Mouse (Mus musculus): ENCODE measurements around the gene Btn2a2.

DNA sequence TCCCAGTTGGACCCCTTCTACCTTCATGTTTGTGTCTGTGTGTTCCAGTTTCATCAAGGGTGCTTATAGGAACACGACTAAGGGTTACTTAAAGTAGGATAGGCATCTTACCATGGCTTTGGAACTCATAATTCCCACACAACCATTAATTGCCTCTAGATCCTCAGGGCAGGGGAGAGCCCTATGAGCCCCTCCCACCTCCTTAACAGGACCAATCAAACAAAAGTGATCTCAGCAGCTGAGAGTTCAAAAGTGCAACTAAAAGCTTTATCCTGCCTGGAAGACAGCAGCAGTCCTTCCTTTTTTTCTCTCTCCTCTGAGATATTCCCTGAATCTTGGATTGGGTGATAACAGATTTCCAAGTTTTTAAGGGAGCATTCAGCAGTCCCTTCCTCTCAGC lies 21.5 kb upstream of the Btn2a2 start:
- TF ChIP-seq CTCF (IDR thresholded peaks at IDR 0.05; ENCODE audit: insufficient read depth, low read length) = no peak
- no peak for TF ChIP-seq POLR2A (IDR thresholded peaks at IDR 0.05; ENCODE audit: borderline replicate concordance, extremely low read depth, low read depth, low read length)

Data from lung, adult 2 months (tissue).